7 mouse cellular contexts compared by ENCODE assay signal in genomic region chr1:166153351-166154120, GRCm38 (mm10). TPM values are rescaled to one million over a fixed set of nuclear protein-coding genes. Genes with fewer than 3 reads are reported as not detected.
DNase-seq lines count a peak whose midpoint lies in the region; ATAC-seq and TF ChIP-seq lines count a peak whose summit lies in the region.

No protein-coding gene starts in this region.

- peaks cover 4% of the 10 kb centered on the region for H3K4me1 ChIP-seq in intestine, embryonic 14.5 days (replicated peaks; ENCODE audit: control insufficient read depth, insufficient read depth, low read length)
- peaks cover 12% of the 10 kb centered on the region; the same call in 1 of the 2 replicates for H3K4me1 ChIP-seq in midbrain, embryonic 13.5 days (replicated peaks)
- peaks cover 3% of the 10 kb centered on the region for H3K4me1 ChIP-seq in small intestine, adult 2 months (ENCODE audit: control insufficient read depth, insufficient read depth, insufficient read length, low read length)

- no peak overlapping the region for H3K4me2 ChIP-seq in intestine, embryonic 14.5 days (ENCODE audit: low read length)
- H3K4me2 ChIP-seq in midbrain, embryonic 13.5 days (replicated peaks) = no peak overlapping the region

- peak; percentile 72 for ATAC-seq in activated CD4-positive, CD25-positive, alpha-beta regulatory T cell, adult 4 months
- no peak for ATAC-seq in intestine, embryonic 14.5 days (replicated peaks; ENCODE audit: low FRiP score, low TSS enrichment, low read depth)
- peak; percentile 47 for ATAC-seq in midbrain, embryonic 13.5 days

- no peak for TF ChIP-seq POLR2A in small intestine, adult 2 months (IDR thresholded peaks at IDR 0.05; ENCODE audit: low read depth, low read length)

- H3K27me3 ChIP-seq in intestine, embryonic 14.5 days (replicated peaks; ENCODE audit: control insufficient read depth, insufficient read depth, low read length) = peaks cover 19% of the 10 kb centered on the region
- H3K27me3 ChIP-seq in midbrain, embryonic 13.5 days = peaks cover 23% of the 10 kb centered on the region
- no peaks in the 10 kb centered on the region for H3K27me3 ChIP-seq in small intestine, adult 2 months (ENCODE audit: control insufficient read depth, insufficient read depth, low read length)

- 12% methylated on average over 18 of the region's 18 CpGs for WGBS in intestine, embryonic 14.5 days
- 12% methylated on average over 18 of the region's 18 CpGs for WGBS in midbrain, embryonic 13.5 days
- 12% methylated on average over 18 of the region's 18 CpGs for WGBS in small intestine, adult 2 months

- no peak overlapping the region for H3K27ac ChIP-seq in intestine, embryonic 14.5 days (ENCODE audit: low read depth)
- no peak overlapping the region for H3K27ac ChIP-seq in midbrain, embryonic 13.5 days
- H3K27ac ChIP-seq in small intestine, adult 2 months (ENCODE audit: insufficient read depth, low read depth, low read length) = no peak overlapping the region

- H3K9me3 ChIP-seq in intestine, embryonic 14.5 days (ENCODE audit: control insufficient read depth, low read length) = no peaks in the 10 kb centered on the region
- no peaks in the 10 kb centered on the region for H3K9me3 ChIP-seq in midbrain, embryonic 13.5 days

- H3K36me3 ChIP-seq in intestine, embryonic 14.5 days (ENCODE audit: control insufficient read depth, insufficient read depth, low read length) = no peaks in the 10 kb centered on the region
- H3K36me3 ChIP-seq in midbrain, embryonic 13.5 days = no peaks in the 10 kb centered on the region
- H3K36me3 ChIP-seq in small intestine, adult 2 months (ENCODE audit: control insufficient read depth, insufficient read depth, low read length) = peaks cover 54% of the 10 kb centered on the region

- DNase-seq in cerebellum, postnatal 4 days (ENCODE audit: low spot score in 2 of 2) = peak; percentile 93 to 97
- peak; percentile 60 to 63 for DNase-seq in gastrocnemius, adult 8-10 months (ENCODE audit: low spot score in 2 of 2)
- peak; percentile 94 for DNase-seq in intestine, embryonic 14.5 days (ENCODE audit: low spot score)
- DNase-seq in left cerebral cortex, postnatal 36 days (ENCODE audit: low spot score in 2 of 2) = peak; percentile 81 to 84

- H3K9ac ChIP-seq in intestine, embryonic 14.5 days (ENCODE audit: low read length) = no peak overlapping the region
- H3K9ac ChIP-seq in midbrain, embryonic 13.5 days (replicated peaks) = no peak overlapping the region

- TF ChIP-seq CTCF in small intestine, adult 2 months (IDR thresholded peaks at IDR 0.05; ENCODE audit: extremely low read depth, insufficient read length, insufficient replicate concordance, low read depth, low read length) = peak; percentile 94

- intact Hi-C loops in left cerebral cortex, postnatal 36 days (cut with DNase I) = loop anchor here (2.0 to 10.0 kb wide), 4 partner anchors 106 to 479 kb away; no protein-coding TSS in a partner anchor

- no peak overlapping the region for H3K4me3 ChIP-seq in intestine, embryonic 14.5 days (ENCODE audit: low read depth, low read length)
- H3K4me3 ChIP-seq in midbrain, embryonic 13.5 days (replicated peaks) = no peak overlapping the region
- no peak overlapping the region for H3K4me3 ChIP-seq in small intestine, adult 2 months (ENCODE audit: low read depth, low read length)

RNA-seq across cellular contexts. Expression of gene Gpa33, which starts 23.5 kb away (rescaled TPM):
- polyA plus RNA-seq in activated CD4-positive, CD25-positive, alpha-beta regulatory T cell, adult 4 months (2017; shearing (Covaris generic)) = not detected
- total RNA-seq in gastrocnemius, adult 8-10 months (2022) = not detected
- 48.4 and 50.4 TPM in 2 replicates for polyA plus RNA-seq in intestine, embryonic 14.5 days (2014; fragmentation: Nextera tagmentation; extraction: Ambion mirVana)
- total RNA-seq in left cerebral cortex, postnatal 36 days (2021) = not detected
- polyA plus RNA-seq in midbrain, embryonic 13.5 days (2015; fragmentation: Nextera tagmentation; extraction: Ambion mirVana) = 0.17 TPM in 1 of 2 replicates, not detected in the other
- 249 and 805 TPM in 2 replicates for polyA plus RNA-seq in small intestine, adult 2 months (2012; rRNA removed)

RNA-seq across cellular contexts. Expression of gene Dusp27, which starts 25.8 kb away (rescaled TPM):
- polyA plus RNA-seq in activated CD4-positive, CD25-positive, alpha-beta regulatory T cell, adult 4 months (2017; shearing (Covaris generic)) = not detected
- 10 to 100 TPM; 60.7 to 80.1 (median 69.3) TPM for total RNA-seq in gastrocnemius, adult 8-10 months (2022)
- polyA plus RNA-seq in intestine, embryonic 14.5 days (2014; fragmentation: Nextera tagmentation; extraction: Ambion mirVana) = 2.4 and 2.8 TPM in 2 replicates
- total RNA-seq in left cerebral cortex, postnatal 36 days (2021) = under 1 TPM; 0.16 to 0.17 TPM
- polyA plus RNA-seq in midbrain, embryonic 13.5 days (2015; fragmentation: Nextera tagmentation; extraction: Ambion mirVana) = 1.2 and 1.3 TPM in 2 replicates
- 0.03 and 0.04 TPM in 2 replicates for polyA plus RNA-seq in small intestine, adult 2 months (2012; rRNA removed)

Comparison
In these comparisons a context has a peak if more than half of its experiments do, and no peak if none do; other contexts are left out.
1. RNA of gene Gpa33, which starts 23.5 kb away (polyA plus RNA-seq): 249 to 805 TPM in small intestine, adult 2 months and 48.4 to 50.4 TPM in intestine, embryonic 14.5 days; not detected in activated CD4-positive, CD25-positive, alpha-beta regulatory T cell, adult 4 months and 0.17 TPM in midbrain, embryonic 13.5 days; every median in the first group is over 10 times any median in the second.
2. Peak in every context shown above with its lines, with median percentiles within 50 percentile points of each other: DNase-seq.